Mouse (Mus musculus): ENCODE data around the gene Scn8a.

The Scn8a gene

DNA sequence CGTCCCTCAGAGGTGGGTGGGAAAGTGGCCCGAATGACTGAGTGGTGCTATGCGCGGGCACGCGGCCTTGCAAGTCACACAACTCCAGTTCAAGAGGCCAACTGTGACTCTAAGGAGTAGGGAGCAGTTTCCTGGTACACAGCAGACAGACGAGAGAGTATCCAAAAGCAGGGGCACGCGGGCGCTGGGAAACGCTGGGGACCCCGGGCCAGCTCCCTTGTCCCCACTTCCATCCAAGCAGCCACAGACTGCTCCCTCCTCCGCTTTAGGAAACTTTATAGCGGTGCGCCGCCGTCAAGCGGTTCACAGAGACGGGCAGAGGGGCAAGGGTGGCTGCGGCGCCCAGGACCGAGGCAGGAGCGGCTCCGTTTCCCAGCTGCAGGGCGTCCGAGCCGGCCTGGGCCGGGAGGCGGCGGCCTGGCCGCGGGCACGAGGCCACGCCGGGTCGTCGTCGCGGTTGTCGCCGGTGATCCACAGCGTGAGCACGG, 176.4 kb downstream of the Scn8a start:
- DNase-seq = no peak

DNA sequence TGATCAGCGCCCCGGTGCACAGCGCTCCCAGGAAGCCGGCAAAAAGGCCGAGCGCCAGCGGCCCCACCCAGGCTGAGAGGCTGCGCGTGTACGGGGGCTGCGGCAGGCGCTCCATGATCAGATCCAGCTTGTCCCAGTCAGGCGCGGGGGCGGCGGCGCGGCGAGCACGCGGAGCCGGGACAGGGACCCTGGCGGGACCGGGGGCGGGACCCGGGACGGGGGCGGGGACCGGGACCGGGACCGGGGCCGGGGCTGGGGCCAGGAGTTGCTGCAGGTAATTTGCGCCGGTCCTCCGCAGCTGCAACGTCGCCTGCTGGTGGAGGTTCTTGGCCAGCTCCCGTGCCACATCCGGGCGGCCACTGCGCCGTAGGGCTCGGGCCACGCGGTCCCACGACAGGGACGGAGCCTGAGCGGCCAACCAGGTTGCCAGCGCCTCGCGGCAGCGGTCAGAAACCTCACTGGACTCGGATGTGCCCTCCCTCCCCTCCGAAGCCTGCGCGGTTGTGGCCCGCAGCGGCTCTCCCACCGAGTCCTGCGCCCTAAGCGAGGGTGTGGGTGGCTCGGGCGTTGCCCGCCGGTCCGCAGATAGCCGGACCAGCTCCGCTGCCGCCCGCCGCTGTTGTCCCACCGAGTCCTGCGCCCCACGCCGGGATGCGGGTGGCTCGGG, 177.0 kb downstream of the Scn8a start:
- DNase-seq = peak; percentile 62

DNA sequence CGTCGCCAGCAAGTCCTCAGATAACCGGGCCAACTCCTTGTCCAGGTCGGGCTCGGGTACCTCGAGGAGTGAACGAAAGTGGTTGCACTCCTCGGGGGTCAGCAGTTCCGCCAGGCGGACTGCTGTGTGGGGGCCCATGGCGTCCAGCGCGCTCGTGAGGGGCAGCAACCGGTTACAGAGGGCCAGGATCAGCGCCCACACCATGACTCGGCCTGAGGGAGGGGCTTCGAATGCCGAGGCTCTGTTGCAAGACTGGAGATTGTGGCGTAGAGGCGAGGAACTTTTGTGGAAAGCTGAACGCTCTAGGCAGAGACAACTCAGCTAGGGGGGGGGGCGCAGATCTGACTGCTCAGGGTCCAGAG, 177.5 kb downstream of the Scn8a start, which contains the start of gene Gm47841:
Gm47841 (minus strand) TSS at position 204 of the 362 bp plus-strand sequence.
- peak; percentile 31 for DNase-seq

DNA sequence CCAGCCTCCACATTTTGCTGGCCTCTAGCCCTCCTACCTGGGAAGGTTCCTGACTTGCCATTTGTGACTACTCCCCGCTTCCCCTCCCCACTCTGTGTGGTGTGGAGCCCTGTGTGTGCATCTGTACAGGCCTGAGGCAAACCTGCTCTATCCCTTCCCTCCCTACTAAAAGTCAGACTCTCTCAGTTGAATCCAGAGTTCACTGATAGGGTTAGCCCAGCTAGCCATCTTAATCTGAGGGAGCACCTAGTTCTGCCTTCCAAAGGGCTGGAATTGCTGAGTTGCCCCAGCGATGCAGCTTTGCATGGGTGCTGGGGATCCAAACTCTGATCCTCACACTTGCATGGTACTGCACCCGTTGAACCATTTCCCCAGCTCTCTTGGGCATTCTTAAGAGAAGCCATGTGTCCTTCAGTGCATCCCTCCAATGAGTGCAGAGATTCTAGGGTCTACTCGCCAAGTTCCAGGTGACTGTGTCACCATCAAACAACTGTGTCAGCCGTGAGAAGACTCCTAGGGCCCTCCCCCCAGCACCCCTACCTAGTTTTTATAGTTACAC, 178.8 kb downstream of the Scn8a start:
- no peak for DNase-seq

DNA sequence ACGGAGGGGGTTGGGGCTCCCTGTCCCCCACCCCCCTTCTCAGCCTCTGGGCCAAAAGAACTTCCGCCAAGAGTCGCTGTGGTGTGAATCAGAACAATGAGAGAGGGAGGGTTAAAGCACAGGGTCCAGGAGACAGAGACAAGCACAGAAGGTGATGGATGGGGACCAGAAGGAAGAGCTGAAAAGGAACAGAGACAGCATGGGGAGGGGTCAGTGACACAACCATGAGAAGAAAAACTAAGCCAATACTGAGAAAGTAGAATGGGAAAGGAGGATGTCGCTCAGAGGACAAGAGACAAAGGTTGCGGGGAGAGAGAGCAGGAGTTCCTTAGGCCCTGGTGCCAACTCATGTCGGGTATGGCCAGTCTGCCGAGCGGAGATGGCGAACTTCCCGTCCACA, 182.2 kb downstream of the Scn8a start:
- no peak for DNase-seq

DNA sequence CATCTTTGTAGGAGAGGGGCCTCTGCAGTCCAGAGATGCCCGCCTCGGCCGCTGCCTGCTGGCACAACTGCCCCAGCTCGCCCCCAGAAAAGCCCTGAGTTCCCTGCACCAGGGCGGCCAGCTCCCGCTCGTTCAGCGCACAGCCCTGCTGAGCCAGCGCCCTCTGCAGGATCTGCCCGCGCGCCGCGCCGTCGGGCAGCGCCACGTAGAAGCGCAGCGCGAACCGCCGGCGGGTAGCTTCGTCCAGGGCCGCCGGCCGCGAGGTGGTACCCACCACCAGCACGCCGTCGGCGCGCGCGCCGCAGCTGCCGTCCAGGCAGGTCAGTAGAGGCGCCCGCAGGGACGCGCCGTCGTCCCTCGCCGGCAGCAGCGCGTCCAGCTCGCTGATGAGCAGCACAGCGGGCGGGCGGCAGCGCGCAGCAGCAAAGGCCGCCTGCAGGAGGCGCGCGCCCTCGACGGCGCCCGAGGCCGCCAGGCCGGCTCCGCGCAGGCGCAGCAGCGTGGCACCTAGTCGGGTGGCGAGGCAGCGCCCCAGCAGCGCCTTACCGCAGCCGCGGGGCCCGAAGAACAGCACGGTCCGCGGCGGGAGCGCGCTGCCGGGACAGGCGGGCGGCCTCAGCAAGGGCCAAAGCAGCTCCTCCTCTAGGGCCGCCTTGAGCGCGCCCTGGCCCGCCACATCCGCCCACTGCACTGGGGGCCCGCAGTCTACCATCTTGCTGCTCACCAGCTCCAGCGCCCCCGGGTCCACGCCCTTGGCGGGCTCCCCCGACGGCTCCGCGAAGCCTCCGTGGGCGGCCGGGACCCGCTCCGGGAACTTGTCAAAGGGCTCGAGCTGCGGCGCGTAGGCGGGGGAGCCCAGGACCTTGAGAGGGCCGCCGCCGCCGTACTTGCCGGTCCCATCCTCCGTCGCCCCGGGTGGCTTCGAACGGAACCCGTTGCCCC, 183.2 kb downstream of the Scn8a start:
- DNase-seq = peak; percentile 37

DNA sequence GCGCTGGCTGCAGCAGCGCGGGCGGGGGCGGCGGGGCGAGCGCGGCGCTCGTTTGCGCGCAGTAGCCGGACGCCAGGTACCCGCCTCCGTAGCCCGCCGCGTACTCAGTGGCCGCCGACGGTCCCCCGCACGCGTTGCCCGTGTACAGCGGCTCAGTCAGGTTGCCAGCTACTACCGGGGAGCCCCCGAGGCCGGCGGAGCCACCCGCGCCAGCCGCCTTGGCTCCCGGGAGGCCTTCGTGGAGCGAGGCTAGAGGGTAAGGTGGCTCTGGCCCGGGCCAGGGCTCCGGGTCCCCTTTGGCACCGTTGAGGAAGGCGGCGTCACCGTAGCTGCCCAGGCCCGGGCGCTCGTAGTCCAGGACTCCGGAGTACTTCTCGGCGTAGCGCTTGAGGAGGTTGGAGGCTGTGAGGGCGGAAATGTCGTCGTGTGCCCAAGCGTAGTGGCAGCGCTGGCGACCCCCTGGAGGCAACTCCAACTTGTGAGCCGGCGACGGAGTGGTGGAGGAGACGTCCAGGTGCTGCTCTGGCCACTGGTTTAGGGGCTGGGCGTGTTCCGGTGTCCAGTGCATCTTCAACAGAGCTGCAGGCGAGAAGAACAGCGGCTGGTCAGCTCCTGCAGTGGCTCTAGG, 184.3 kb downstream of the Scn8a start:
- DNase-seq = no peak

DNA sequence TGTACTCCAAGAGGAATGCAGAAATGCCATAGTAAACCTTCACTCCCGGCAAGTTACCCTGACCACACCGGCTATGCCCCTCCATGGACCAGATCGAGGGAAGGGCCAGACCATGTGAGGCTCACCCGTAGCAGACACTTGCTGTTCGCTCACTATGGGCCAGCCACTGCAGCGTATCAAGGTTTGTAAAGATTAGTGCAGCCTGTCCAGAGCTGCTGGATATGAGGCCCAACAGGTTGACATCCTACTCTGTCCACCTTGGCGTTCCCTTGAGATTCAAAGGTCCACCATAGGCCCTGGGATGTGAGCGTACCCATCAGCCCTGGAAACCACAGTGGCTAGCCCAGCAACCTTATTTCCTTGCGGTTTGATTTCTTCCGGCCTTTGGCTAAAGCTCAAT, 184.9 kb downstream of the Scn8a start:
- DNase-seq = no peak

DNA sequence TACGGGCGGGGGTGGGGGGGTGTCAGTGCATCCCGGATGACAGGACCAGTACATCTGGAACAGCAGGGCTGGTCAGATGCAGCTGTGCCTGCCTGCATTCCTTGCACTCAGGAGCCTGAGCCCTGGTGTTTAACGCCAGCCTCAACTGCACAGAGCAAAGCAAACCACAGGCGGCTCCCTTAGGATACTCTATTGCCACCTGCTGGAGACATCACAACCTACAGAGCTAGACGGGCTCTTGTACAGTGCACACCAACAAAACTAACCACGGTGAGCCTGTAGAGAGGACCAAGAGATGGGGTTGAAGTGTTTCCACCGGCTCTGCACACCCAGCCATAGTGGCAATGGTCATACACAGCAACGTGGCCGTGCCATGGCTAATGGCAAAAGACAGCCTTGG, 186.6 kb downstream of the Scn8a start:
- DNase-seq = peak; percentile 65

DNA sequence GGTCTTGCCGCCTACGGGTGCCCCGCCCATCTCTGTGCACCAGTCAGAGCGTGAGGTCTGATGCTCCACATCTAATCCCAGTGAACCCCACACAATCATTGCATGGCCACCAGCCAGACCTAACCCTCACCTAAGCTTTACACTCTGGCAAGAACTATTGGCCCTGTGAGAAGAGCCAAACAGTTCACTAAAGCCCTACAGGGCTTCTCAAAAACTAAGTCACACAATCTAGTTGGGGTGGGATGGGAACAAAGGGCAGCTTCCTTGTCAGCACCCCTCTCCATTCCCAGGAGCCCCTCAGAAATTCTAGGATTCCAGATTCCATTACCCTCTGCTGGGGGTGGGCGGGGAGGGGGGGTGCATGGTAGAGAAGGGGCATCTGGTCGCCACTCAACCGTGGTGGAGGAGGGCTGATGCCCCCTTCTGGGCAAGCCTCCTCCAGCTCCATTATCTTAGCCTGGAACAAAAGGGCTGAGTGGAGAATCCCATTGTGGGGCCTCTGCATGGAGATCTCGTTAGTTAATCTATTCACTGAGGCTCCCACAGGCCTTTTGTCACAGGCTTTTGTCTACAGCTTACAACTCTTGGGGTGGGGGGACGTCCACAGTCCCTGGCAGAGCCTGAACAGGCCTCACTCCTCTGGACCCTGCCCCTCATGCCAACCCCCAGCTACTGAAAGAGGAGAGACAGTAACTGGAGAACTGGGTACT, 190.1 kb downstream of the Scn8a start:
- no peak for DNase-seq

DNA sequence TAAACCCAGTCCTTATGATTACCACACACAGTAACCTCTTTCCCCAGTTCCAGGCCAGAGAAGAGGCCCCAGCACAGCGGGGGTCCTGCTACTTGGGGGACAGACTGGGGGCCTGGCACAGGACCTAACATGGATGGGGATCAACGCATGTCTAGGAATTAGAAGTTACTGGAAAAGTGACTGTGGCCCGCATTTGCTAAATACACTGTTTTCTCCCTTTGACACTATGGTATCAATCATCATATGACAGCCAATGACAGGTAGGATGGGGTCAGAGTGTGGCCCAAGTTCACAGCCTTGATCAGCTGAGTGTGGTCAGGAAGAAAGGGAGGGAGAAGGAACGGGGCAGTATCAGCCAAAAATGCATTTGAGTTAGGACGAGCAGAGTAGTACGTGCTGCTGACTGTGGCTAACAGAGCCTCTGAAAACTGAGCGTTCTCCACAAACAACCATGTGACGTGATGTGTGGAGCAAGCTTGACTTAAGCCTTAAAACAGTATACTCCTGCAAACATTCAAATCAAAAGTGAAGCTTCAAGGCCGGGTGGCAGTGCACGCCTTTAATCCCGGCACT, 190.7 kb downstream of the Scn8a start:
- DNase-seq = no peak

DNA sequence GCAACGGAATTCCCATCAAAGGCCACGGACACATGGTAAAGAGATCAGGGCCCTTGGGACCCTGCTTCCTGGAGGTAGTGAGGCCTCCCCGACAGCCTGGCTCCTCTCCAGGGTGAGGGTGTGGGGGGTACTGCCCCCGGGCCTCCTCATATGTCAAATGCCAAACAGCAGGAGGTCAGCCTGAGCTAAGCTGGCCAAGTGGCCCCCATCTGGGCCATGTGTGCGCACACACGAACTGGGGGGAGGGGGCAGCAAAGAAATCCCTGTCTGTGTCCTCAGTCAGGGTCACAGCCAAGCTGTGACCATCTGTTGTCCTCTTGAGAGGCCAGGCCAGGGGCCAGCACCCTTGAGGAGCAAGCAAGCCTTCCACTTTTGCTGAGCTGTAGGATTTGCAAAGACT, 195.4 kb downstream of the Scn8a start:
- peak; percentile 35 for DNase-seq

DNA sequence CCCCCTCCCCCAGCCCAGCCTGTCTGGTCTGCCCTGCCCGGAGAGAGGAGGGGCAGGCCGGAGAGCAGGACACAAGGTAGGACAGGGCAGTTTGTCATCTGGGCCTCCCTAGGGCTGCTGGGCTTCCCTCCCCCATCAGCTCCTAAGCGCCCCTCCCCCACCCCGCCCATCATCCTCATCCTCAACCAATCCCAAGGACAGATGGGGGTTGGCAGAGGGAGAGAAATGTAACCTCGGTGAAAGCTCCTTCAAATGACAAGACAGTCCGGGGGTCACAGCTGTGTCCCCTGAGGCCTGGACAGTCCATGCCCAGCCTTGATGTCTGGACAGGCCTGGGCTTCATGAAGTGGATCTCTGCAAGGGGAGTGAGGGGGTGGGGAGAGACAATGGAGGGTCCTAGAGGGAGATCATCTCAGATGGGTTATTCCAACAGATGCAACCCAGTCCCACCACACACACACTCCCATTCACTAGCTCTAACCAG, 196.7 kb downstream of the Scn8a start:
- DNase-seq = no peak

DNA sequence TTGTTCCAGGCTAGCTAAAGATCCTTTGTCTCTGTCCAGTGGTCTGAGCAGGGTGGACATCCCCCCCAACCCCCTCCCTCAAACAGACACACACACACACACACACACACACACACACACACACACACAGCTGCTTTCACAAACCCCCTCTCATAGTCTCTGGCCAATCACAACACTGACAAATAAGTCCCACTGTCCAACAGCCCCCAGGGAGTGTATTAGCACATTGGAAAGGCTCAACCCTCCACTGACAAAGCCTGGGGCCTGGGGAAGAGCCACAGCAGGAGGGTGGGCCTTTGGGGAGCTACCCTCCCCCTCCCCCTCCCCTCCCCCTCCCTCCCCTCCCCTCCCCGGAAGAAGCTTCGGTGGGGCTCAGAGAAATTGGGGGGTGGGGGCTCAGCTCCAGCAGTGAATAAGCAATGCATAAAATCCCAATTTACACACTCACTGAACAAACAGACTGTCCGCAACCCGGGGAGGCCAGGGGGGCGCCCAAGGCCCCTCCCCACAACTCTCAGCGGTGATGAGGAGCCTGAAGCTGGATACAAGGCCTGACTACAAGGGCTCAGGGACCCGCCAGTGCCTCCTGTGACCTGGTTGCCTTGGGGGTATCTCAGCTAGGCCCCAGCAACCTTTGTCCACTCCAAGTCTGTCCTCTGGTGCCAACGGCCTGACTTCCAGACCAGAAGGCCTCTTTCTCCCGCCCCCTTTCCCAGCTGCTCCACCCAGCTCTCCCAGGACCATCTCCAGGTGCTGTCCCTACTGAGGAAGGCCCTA, 197.4 kb downstream of the Scn8a start:
- DNase-seq = no peak

DNA sequence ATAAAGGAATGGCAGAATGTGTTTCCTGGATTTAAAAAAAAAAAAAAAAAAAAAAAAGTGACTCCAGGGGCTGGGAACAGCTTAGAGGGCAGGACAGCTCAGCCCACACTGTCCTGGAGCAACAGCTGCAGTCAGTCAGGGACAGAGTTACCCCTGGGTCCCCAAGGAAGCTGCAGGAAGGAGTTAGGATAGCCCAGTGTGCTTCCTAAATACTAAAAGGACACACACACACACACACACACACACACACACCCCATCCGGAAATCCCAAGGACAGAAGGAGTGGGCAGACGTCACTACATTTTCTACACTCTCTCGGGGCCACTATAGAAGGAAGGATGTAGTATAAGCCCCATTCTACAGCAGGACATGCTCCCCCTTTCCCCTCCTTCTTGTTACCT, 198.4 kb downstream of the Scn8a start:
- peak; percentile 44 for DNase-seq

DNA sequence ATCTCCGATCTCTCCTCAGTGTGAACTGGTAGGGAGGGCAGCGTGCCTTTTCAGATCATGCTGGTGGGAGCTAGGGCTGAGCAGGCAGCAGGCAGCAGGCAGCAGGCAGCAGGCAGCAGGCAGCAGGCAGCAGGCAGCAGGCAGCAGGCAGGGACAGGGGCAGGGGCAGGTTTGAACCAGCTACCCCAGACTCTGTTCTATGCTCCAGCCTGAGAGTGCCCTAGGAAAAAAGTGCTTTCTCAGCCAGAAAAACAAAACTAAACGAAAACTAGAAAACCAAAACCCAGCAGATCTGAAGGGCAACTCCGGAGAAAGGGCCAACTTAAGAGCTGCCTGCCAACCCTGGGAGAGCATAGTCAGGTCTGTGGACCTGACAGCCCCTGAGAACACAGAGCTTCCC, 199.0 kb downstream of the Scn8a start:
- no peak for DNase-seq

DNA sequence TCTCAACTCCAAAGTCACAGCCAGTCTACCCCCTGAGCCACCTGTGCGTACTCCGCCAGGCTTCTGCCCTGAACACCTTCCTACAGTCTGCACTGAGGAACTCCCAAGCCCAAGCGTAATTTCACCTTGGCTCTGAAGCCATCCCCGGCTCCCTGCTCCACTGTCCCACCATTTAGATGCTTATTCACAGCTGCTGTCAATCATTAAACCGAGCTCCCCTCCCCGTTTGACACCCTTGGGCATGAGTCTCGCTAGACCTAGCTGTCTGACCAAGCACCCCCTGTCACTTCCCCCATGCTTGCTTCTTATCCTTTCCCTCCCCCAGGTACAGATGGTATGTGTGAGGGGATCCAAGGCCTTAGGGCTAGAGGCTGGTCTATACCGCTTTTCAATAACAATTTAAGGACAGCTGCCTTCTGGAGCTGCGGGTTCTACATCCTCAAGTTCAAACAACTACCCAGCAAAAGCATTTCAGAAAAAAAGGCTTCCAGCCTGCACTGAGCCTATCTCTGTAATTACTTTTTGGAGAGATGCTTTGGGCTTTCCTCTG, 200.1 kb downstream of the Scn8a start:
- no peak for DNase-seq

DNA sequence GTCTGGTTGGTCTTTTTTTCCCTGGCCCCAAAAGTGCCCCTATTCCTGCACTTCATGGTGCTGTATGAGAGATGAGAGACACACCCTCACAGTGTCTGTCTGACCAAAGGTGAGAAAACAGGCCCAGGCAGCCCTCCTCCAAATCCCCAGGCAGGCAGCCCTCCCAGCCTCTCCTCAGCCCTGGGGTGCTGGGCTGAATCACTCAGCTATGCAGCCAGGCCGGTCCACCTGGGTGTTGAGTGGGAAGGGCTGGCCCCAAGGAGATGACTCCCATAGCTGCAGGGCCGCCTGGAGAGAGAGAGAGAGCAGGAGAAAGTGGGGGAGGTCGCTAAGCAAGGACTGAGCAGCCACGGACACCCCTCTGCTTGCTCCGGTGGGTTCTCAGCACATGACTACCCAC, 201.1 kb downstream of the Scn8a start:
- DNase-seq = peak; percentile 42

DNA sequence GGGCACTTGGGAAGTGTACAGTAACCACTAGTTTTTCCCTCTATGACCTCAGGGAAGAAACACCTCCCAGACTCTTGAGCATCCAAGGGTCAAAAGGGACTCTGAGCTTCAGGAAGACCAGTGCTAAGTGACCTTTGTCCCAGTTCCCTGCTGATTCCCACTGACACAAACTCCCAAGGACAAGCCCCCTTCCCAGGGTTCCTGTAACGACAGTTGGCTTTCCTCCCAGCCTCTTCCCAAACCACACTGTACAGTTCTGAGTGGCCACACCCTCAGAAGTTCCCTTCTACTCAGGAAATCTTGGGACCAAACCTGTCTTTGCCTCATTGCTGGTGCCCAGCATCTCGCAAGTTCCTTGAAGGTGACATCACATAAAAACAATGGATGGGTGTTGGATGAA, 203.1 kb downstream of the Scn8a start:
- DNase-seq = no peak

DNA sequence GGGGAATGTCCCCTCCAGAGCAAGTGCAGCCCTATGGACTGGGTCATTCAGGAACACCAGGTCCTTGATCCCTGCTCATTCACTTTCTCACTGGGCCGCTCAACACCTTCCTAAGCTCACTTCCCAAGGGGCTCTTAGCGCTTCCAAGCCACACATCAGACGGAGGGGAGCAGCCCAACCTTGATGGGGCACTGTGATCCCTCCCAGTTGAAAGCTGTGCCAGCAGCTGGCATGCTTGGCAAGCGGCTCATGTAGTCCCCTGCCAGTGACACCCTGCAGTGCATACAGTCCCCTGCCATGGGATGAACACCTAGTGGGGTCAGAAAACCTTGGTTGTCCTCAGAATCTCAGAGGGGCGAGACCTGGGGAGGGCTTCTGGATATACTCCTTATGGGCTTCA, 204.4 kb downstream of the Scn8a start:
- no peak for DNase-seq

DNA sequence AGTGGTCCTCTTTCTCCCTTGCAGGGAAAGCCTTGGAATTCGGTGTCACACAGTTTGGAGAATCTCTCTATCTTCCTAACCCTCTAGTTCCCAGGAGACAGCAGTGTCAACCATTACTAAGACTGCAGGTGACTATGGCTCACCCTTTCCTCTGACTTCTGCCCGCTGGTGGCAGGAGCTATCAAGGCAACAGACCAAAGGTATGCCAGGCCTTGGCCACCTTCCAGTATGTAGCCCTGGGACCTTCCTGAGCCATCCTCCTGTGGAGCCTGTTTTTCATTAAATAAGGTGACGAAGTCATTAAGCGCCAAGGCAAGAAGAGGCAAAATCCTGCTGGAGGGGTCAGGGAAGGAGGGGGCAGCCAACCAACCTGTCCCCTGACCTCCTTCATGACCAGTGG, 205.5 kb downstream of the Scn8a start:
- DNase-seq = no peak
